Mouse (Mus musculus): ENCODE results near the gene Gfra1. TPM values are rescaled to one million over a fixed set of nuclear protein-coding genes. Genes with fewer than 3 reads are reported as not detected.

The Gfra1 gene
- polyA plus RNA-seq, 1 experiment from 2014 or later, result 9.1 TPM

- Histone ChIP-seq H3K27me3 (replicated peaks) (no peaks in the 10 kb centered on the region), H3K9ac (no peak overlapping the region), H3K4me3 (no peak overlapping the region), H3K36me3 (0 out of 2 replicates have a peak, but pooled peaks cover 3% of the 10 kb centered on the region), H3K9me3 (replicated peaks) (no peaks in the 10 kb centered on the region), H3K4me1 (no peaks in the 10 kb centered on the region), H3K4me2 (no peak overlapping the region), H3K27ac (no peak overlapping the region)
- ATAC-seq, result no peak
- 49% methylated on average over 4 of the region's 4 CpGs for WGBS (ENCODE audit: insufficient replicate concordance)
Measured at GRCm38 (mm10) chr19:58415173-58415572, 40.5 kb downstream of the Gfra1 start.

GRCm38 (mm10) chr19:58414733-58415132, 41.0 kb downstream of the Gfra1 start:
- H3K4me3 ChIP-seq, result no peak overlapping the region
- H3K36me3 ChIP-seq, result 0 out of 2 replicates have a peak, but pooled peaks cover 3% of the 10 kb centered on the region
- no peak for ATAC-seq
- no peak overlapping the region for H3K4me2 ChIP-seq
- no peaks in the 10 kb centered on the region for H3K27me3 ChIP-seq (replicated peaks)
- H3K27ac ChIP-seq, result no peak overlapping the region
- no peaks in the 10 kb centered on the region for H3K4me1 ChIP-seq
- H3K9ac ChIP-seq, result no peak overlapping the region
- H3K9me3 ChIP-seq (replicated peaks), result no peaks in the 10 kb centered on the region

GRCm38 (mm10) chr19:58413290-58413689, 42.4 kb downstream of the Gfra1 start:
- no peak for ATAC-seq
- Histone ChIP-seq H3K9me3 (replicated peaks) (no peaks in the 10 kb centered on the region), H3K27ac (no peak overlapping the region), H3K4me1 (no peaks in the 10 kb centered on the region), H3K27me3 (replicated peaks) (no peaks in the 10 kb centered on the region), H3K4me3 (no peak overlapping the region), H3K4me2 (no peak overlapping the region), H3K9ac (no peak overlapping the region), H3K36me3 (0 out of 2 replicates have a peak, but pooled peaks cover 3% of the 10 kb centered on the region)
- WGBS (ENCODE audit: insufficient replicate concordance), result 35% methylated on average over 8 of the region's 8 CpGs

- no peak for ATAC-seq
- 46% methylated on average over 2 of the region's 3 CpGs for WGBS (ENCODE audit: insufficient replicate concordance)
Measured at GRCm38 (mm10) chr19:58412811-58413210, 42.9 kb downstream of the Gfra1 start.

GRCm38 (mm10) chr19:58406726-58407125, 49.0 kb downstream of the Gfra1 start:
- Histone ChIP-seq H3K27ac (no peak overlapping the region), H3K9me3 (replicated peaks) (no peaks in the 10 kb centered on the region), H3K4me3 (no peak overlapping the region), H3K36me3 (no peaks in the 10 kb centered on the region), H3K4me2 (no peak overlapping the region), H3K9ac (no peak overlapping the region), H3K27me3 (replicated peaks) (no peaks in the 10 kb centered on the region), H3K4me1 (no peaks in the 10 kb centered on the region)
- no peak for ATAC-seq

More at GRCm38 (mm10) chr19:58412811-58413210, 42.9 kb downstream of the Gfra1 start:
- Histone ChIP-seq H3K4me2 (no peak overlapping the region), H3K4me3 (no peak overlapping the region), H3K9me3 (replicated peaks) (no peaks in the 10 kb centered on the region), H3K27me3 (replicated peaks) (no peaks in the 10 kb centered on the region), H3K4me1 (no peaks in the 10 kb centered on the region), H3K36me3 (0 out of 2 replicates have a peak, but pooled peaks cover 3% of the 10 kb centered on the region), H3K27ac (no peak overlapping the region), H3K9ac (no peak overlapping the region)

GRCm38 (mm10) chr19:58400224-58400623, 55.5 kb downstream of the Gfra1 start:
- Histone ChIP-seq H3K4me1 (peaks cover 4% of the 10 kb centered on the region; the same call in 1 of the 2 replicates), H3K4me2 (no peak overlapping the region), H3K9ac (no peak overlapping the region), H3K4me3 (no peak overlapping the region), H3K36me3 (no peaks in the 10 kb centered on the region), H3K9me3 (replicated peaks) (no peaks in the 10 kb centered on the region), H3K27me3 (replicated peaks) (no peaks in the 10 kb centered on the region), H3K27ac (no peak overlapping the region)
- no peak for ATAC-seq
- 70% methylated on average over 3 of the region's 3 CpGs for WGBS (ENCODE audit: insufficient replicate concordance)

- no peak overlapping the region for H3K4me2 ChIP-seq
- H3K9ac ChIP-seq, result no peak overlapping the region
- H3K4me3 ChIP-seq, result no peak overlapping the region
- H3K9me3 ChIP-seq (replicated peaks), result no peaks in the 10 kb centered on the region
- no peak overlapping the region for H3K27ac ChIP-seq
- H3K27me3 ChIP-seq (replicated peaks), result no peaks in the 10 kb centered on the region
- WGBS (ENCODE audit: insufficient replicate concordance), result 50% methylated on average over 6 of the region's 6 CpGs
- H3K36me3 ChIP-seq, result no peaks in the 10 kb centered on the region
- no peak for ATAC-seq
- peaks cover 4% of the 10 kb centered on the region; the same call in 1 of the 2 replicates for H3K4me1 ChIP-seq
Measured at GRCm38 (mm10) chr19:58399166-58399565, 56.5 kb downstream of the Gfra1 start.

GRCm38 (mm10) chr19:58396604-58396984, 59.1 kb downstream of the Gfra1 start:
- Histone ChIP-seq H3K27ac (peak overlapping the region; percentile 73; the same call in 1 of the 2 replicates), H3K36me3 (no peaks in the 10 kb centered on the region), H3K9ac (no peak overlapping the region), H3K9me3 (replicated peaks) (no peaks in the 10 kb centered on the region), H3K4me3 (no peak overlapping the region), H3K27me3 (replicated peaks) (no peaks in the 10 kb centered on the region), H3K4me1 (peaks cover 4% of the 10 kb centered on the region; the same call in 1 of the 2 replicates), H3K4me2 (peak overlapping the region; percentile 22; the same call in 1 of the 2 replicates)
- 70% methylated on average over 4 of the region's 4 CpGs for WGBS (ENCODE audit: insufficient replicate concordance)
- ATAC-seq, result no peak

- WGBS (ENCODE audit: insufficient replicate concordance), result 50% methylated on average over 16 of the region's 16 CpGs
- Histone ChIP-seq H3K36me3 (no peaks in the 10 kb centered on the region), H3K4me3 (no peak overlapping the region), H3K9ac (no peak overlapping the region), H3K27ac (peak overlapping the region; percentile 73), H3K9me3 (replicated peaks) (no peaks in the 10 kb centered on the region), H3K27me3 (replicated peaks) (no peaks in the 10 kb centered on the region), H3K4me1 (peaks cover 4% of the 10 kb centered on the region; the same call in 1 of the 2 replicates), H3K4me2 (peak overlapping the region; percentile 22; the same call in 1 of the 2 replicates)
- peak; percentile 63 for ATAC-seq
Measured at GRCm38 (mm10) chr19:58395785-58396603, 59.7 kb downstream of the Gfra1 start.

GRCm38 (mm10) chr19:58393121-58393520, 62.6 kb downstream of the Gfra1 start:
- no peak for ATAC-seq
- WGBS (ENCODE audit: insufficient replicate concordance), result 62% methylated on average over 7 of the region's 7 CpGs
- no peak overlapping the region for H3K4me3 ChIP-seq

GRCm38 (mm10) chr19:58391796-58392195, 63.9 kb downstream of the Gfra1 start:
- WGBS (ENCODE audit: insufficient replicate concordance), result 59% methylated on average over 5 of the region's 5 CpGs
- no peak for ATAC-seq
- no peak overlapping the region for H3K4me2 ChIP-seq
- H3K36me3 ChIP-seq, result no peaks in the 10 kb centered on the region
- no peak overlapping the region for H3K27ac ChIP-seq
- no peaks in the 10 kb centered on the region for H3K9me3 ChIP-seq (replicated peaks)
- H3K27me3 ChIP-seq (replicated peaks), result no peaks in the 10 kb centered on the region
- no peaks in the 10 kb centered on the region; the same call in 1 of the 2 replicates for H3K4me1 ChIP-seq
- H3K9ac ChIP-seq, result no peak overlapping the region
- no peak overlapping the region for H3K4me3 ChIP-seq

More at GRCm38 (mm10) chr19:58393121-58393520, 62.6 kb downstream of the Gfra1 start:
- Histone ChIP-seq H3K27ac (no peak overlapping the region), H3K27me3 (replicated peaks) (no peaks in the 10 kb centered on the region), H3K4me2 (no peak overlapping the region), H3K36me3 (no peaks in the 10 kb centered on the region), H3K4me1 (no peaks in the 10 kb centered on the region; the same call in 1 of the 2 replicates), H3K9ac (no peak overlapping the region), H3K9me3 (replicated peaks) (no peaks in the 10 kb centered on the region)

- Histone ChIP-seq H3K9me3 (replicated peaks) (no peaks in the 10 kb centered on the region), H3K27me3 (replicated peaks) (no peaks in the 10 kb centered on the region), H3K27ac (no peak overlapping the region), H3K4me2 (no peak overlapping the region), H3K4me1 (no peaks in the 10 kb centered on the region), H3K9ac (no peak overlapping the region), H3K36me3 (no peaks in the 10 kb centered on the region), H3K4me3 (no peak overlapping the region)
- no peak for ATAC-seq
- WGBS (ENCODE audit: insufficient replicate concordance), result 82% methylated on average over 8 of the region's 8 CpGs
Measured at GRCm38 (mm10) chr19:58389466-58389865, 66.2 kb downstream of the Gfra1 start.

All from liver, embryonic 12.5 days (tissue).